Mouse (Mus musculus): ENCODE data around the gene Prune2. TPM values are rescaled to one million over a fixed set of nuclear protein-coding genes. Genes with fewer than 3 reads are reported as not detected.

Gene Prune2
- polyA plus RNA-seq, 1 experiment from 2014 or later, result 0.73 TPM

DNA sequence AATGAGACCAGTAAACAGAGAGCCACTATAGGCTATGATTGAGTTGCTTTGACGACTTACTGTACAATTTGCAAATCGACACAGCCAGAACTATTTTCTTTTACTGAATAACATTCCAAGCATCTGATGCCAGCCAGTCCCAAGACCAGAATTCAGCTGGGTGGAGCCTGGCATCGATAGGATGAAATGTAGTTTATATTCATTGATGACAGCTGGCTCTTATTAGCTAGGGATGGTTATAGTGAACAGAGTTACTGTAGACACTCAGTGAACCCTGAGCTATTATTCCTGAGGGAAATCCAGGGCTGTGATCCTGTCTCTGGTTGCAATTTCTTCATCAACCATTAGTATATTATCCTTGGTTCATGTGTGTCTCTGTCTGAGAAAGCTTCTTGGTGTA lies 254.6 kb downstream of the Prune2 start:
- ATAC-seq, result no peak
- no peaks in the 10 kb centered on the region for H3K27me3 ChIP-seq (replicated peaks; ENCODE audit: insufficient read depth, low read length)
- H3K4me2 ChIP-seq (replicated peaks; ENCODE audit: low read depth, low read length), result no peak overlapping the region
- no peaks in the 10 kb centered on the region for H3K36me3 ChIP-seq (ENCODE audit: insufficient read depth, low read length)
- WGBS, result 81% methylated on average over 3 of the region's 3 CpGs
- no peak overlapping the region for H3K4me3 ChIP-seq (ENCODE audit: low read depth, low read length)
- no peak overlapping the region for H3K9ac ChIP-seq (replicated peaks; ENCODE audit: low read depth)
- H3K9me3 ChIP-seq (ENCODE audit: low read length), result no peaks in the 10 kb centered on the region
- no peak overlapping the region for H3K27ac ChIP-seq (ENCODE audit: low read length)
- no peaks in the 10 kb centered on the region for H3K4me1 ChIP-seq (ENCODE audit: insufficient read depth, low read depth, low read length)
- no peak for TF ChIP-seq EP300 (IDR thresholded peaks at IDR 0.05)
- DNase-seq (ENCODE audit: low spot score), result no peak

GRCm38 (mm10) chr19:17214896-17215520 lies 259.1 kb downstream of the Prune2 start:
- no peak overlapping the region for H3K4me2 ChIP-seq (replicated peaks; ENCODE audit: low read depth, low read length)
- WGBS, result 73% methylated on average over 13 of the region's 13 CpGs
- H3K36me3 ChIP-seq (ENCODE audit: insufficient read depth, low read length), result no peaks in the 10 kb centered on the region
- no peak overlapping the region for H3K27ac ChIP-seq (ENCODE audit: low read length)
- DNase-seq (ENCODE audit: low spot score), result no peak
- H3K9me3 ChIP-seq (ENCODE audit: low read length), result no peaks in the 10 kb centered on the region
- TF ChIP-seq EP300 (IDR thresholded peaks at IDR 0.05) (no peak), CTCF (IDR thresholded peaks at IDR 0.05) (no peak)
- no peaks in the 10 kb centered on the region for H3K4me1 ChIP-seq (ENCODE audit: insufficient read depth, low read depth, low read length)
- ATAC-seq, result no peak
- no peak overlapping the region for H3K4me3 ChIP-seq (ENCODE audit: low read depth, low read length)
- no peaks in the 10 kb centered on the region for H3K27me3 ChIP-seq (replicated peaks; ENCODE audit: insufficient read depth, low read length)
- H3K9ac ChIP-seq (replicated peaks; ENCODE audit: low read depth), result no peak overlapping the region

DNA sequence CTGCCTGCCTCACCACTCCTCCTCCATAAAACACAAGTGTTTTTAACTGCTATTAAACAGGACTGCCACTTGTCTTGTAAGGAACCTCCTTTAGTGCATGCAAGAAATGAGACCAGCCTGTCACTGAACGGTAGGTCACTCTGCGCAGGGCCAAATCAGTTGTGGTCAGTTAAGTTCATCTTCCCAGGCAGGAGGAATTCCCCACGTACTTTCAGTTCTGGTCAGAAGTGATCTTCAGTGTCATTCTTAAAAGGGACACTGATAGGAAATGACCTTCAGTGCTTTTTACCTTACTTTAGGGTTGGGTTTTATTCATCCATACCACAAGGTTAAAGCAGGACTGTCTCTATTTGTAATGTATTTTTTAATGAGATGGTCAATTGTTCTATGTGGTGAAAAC lies 262.3 kb downstream of the Prune2 start:
- Histone ChIP-seq H3K4me2 (replicated peaks; ENCODE audit: low read depth, low read length) (no peak overlapping the region), H3K4me3 (ENCODE audit: low read depth, low read length) (no peak overlapping the region), H3K9me3 (ENCODE audit: low read length) (no peaks in the 10 kb centered on the region), H3K27ac (ENCODE audit: low read length) (no peak overlapping the region), H3K4me1 (ENCODE audit: insufficient read depth, low read depth, low read length) (no peaks in the 10 kb centered on the region), H3K36me3 (ENCODE audit: insufficient read depth, low read length) (no peaks in the 10 kb centered on the region), H3K27me3 (replicated peaks; ENCODE audit: insufficient read depth, low read length) (no peaks in the 10 kb centered on the region), H3K9ac (replicated peaks; ENCODE audit: low read depth) (no peak overlapping the region)
- 83% methylated on average over 3 of the region's 3 CpGs for WGBS
- ATAC-seq (no peak), DNase-seq (ENCODE audit: low spot score) (no peak)
- TF ChIP-seq EP300 (IDR thresholded peaks at IDR 0.05), result no peak
- TF ChIP-seq CTCF (IDR thresholded peaks at IDR 0.05), result no peak

DNA sequence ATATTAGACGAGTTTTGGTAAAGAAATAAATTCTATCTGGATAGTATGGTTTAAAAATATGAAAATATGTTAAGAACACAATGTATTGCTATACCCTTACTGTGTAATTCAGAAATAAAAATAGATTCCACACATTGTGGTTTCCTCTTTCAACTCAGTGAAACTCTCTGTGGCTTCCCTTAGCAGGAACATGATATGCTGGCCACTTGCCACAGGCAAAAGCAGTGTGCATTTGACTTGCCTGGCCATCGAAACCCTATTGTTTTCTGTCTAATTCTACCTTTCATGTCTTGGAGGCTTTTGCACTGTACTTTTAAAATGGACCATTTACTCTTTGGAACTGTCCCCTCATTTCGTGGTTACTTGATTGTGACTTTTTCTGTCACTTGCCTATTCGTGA lies 267.9 kb downstream of the Prune2 start:
- no peak for DNase-seq (ENCODE audit: low spot score)
- Histone ChIP-seq H3K27ac (ENCODE audit: low read length) (no peak overlapping the region), H3K27me3 (replicated peaks; ENCODE audit: insufficient read depth, low read length) (no peaks in the 10 kb centered on the region), H3K9me3 (ENCODE audit: low read length) (no peaks in the 10 kb centered on the region), H3K9ac (replicated peaks; ENCODE audit: low read depth) (no peak overlapping the region), H3K4me2 (replicated peaks; ENCODE audit: low read depth, low read length) (no peak overlapping the region), H3K36me3 (ENCODE audit: insufficient read depth, low read length) (no peaks in the 10 kb centered on the region), H3K4me1 (ENCODE audit: insufficient read depth, low read depth, low read length) (no peaks in the 10 kb centered on the region), H3K4me3 (ENCODE audit: low read depth, low read length) (no peak overlapping the region)
- ATAC-seq, result no peak
- no peak for TF ChIP-seq CTCF (IDR thresholded peaks at IDR 0.05)
- no peak for TF ChIP-seq EP300 (IDR thresholded peaks at IDR 0.05)
- 74% methylated on average over 4 of the region's 4 CpGs for WGBS

- ATAC-seq (no peak), DNase-seq (ENCODE audit: low spot score) (no peak)
- TF ChIP-seq CTCF (IDR thresholded peaks at IDR 0.05), result no peak
- no peak overlapping the region for H3K27ac ChIP-seq (ENCODE audit: low read length)
- H3K9me3 ChIP-seq (ENCODE audit: low read length), result no peaks in the 10 kb centered on the region
- 65% methylated on average over 5 of the region's 5 CpGs for WGBS
- no peak overlapping the region for H3K9ac ChIP-seq (replicated peaks; ENCODE audit: low read depth)
- H3K27me3 ChIP-seq (replicated peaks; ENCODE audit: insufficient read depth, low read length), result no peaks in the 10 kb centered on the region
- H3K4me3 ChIP-seq (ENCODE audit: low read depth, low read length), result no peak overlapping the region
- no peak overlapping the region for H3K4me2 ChIP-seq (replicated peaks; ENCODE audit: low read depth, low read length)
- H3K36me3 ChIP-seq (ENCODE audit: insufficient read depth, low read length), result no peaks in the 10 kb centered on the region
- H3K4me1 ChIP-seq (ENCODE audit: insufficient read depth, low read depth, low read length), result no peaks in the 10 kb centered on the region
Measured at GRCm38 (mm10) chr19:17225570-17226083, 269.7 kb downstream of the Prune2 start.

DNA sequence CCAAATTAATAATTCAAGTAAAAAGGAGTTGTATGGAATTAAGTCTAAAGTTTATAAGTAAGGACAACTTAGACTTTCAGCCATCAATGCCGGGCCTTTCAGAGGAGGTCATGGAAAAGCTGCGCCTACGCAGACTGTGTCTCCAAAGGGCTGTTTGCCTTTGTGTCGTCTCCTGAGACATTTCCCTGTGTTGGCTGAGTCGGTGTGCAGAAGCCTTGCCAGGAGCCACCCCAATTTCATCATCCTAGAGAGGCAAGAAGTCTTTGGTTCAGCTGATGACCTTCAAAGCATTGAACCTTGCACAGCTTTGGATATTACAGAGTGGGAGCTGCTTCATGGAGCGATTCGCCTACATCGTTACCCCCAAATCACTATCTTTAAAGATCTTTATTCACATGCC lies 270.2 kb downstream of the Prune2 start:
- DNase-seq (ENCODE audit: low spot score), result no peak
- ATAC-seq, result no peak
- Histone ChIP-seq H3K27me3 (replicated peaks; ENCODE audit: insufficient read depth, low read length) (no peaks in the 10 kb centered on the region), H3K27ac (ENCODE audit: low read length) (no peak overlapping the region), H3K4me2 (replicated peaks; ENCODE audit: low read depth, low read length) (no peak overlapping the region), H3K4me1 (ENCODE audit: insufficient read depth, low read depth, low read length) (no peaks in the 10 kb centered on the region), H3K4me3 (ENCODE audit: low read depth, low read length) (no peak overlapping the region), H3K9ac (replicated peaks; ENCODE audit: low read depth) (no peak overlapping the region), H3K9me3 (ENCODE audit: low read length) (no peaks in the 10 kb centered on the region), H3K36me3 (ENCODE audit: insufficient read depth, low read length) (no peaks in the 10 kb centered on the region)
- WGBS, result 83% methylated on average over 8 of the region's 8 CpGs
- no peak for TF ChIP-seq CTCF (IDR thresholded peaks at IDR 0.05)
- no peak for TF ChIP-seq EP300 (IDR thresholded peaks at IDR 0.05)

DNA sequence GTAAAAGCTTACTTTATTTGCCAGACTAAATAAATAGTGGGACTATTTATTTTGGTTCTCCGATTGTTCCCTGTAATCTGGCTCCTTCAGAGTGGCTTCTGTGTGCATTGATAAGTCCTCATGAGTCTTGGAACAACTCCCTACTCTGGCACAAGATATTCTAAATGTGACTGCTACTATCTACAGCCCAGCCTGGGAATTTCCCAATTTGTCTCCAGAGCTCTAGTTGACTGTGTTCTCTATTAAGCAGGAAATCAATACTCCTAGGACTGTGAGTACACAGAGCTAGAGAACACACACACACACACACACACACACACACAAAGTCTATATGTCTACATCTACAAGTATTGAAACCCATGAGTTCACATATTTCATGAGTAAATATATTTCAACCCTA lies 274.1 kb downstream of the Prune2 start:
- Histone ChIP-seq H3K4me1 (ENCODE audit: insufficient read depth, low read depth, low read length) (no peaks in the 10 kb centered on the region), H3K9me3 (ENCODE audit: low read length) (no peaks in the 10 kb centered on the region), H3K4me3 (ENCODE audit: low read depth, low read length) (no peak overlapping the region), H3K36me3 (ENCODE audit: insufficient read depth, low read length) (no peaks in the 10 kb centered on the region), H3K4me2 (replicated peaks; ENCODE audit: low read depth, low read length) (no peak overlapping the region), H3K27me3 (replicated peaks; ENCODE audit: insufficient read depth, low read length) (no peaks in the 10 kb centered on the region), H3K27ac (ENCODE audit: low read length) (no peak overlapping the region), H3K9ac (replicated peaks; ENCODE audit: low read depth) (no peak overlapping the region)
- no peak for ATAC-seq
- WGBS, result 44% methylated on average over 1 of the region's 1 CpGs
- DNase-seq (ENCODE audit: low spot score), result no peak
- no peak for TF ChIP-seq EP300 (IDR thresholded peaks at IDR 0.05)
- TF ChIP-seq CTCF (IDR thresholded peaks at IDR 0.05), result no peak
